In the genomic region with DNA sequence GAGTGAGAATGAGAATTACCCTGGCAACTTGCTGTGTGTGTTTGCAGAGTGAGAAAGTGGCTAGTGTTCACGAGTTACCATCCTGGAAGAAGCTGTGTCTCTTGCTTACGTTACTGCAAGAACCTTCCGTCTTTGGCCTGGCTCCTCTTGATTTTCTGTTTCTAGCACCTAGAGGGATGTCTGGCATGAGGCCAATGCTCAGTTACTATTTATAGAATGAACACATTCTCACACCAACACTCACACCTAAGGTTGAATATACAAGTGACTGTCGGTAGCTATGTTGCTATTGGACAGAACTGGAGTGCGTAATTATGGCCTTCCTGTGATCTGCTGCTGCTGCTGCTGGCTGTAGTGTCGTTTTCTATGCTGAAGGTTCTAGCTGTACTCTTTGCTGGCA, we compare ENCODE assay signal across 10 mouse cellular contexts. TPM values are rescaled to one million over a fixed set of nuclear protein-coding genes. Genes with fewer than 3 reads are reported as not detected.
DNase-seq lines count a peak whose midpoint lies in the region; ATAC-seq lines count a peak whose summit lies in the region.
"Had no signal": no experiment of that assay in that cellular context is flagged by ENCODE, and none has a peak within 500 bp of the region (broad histone marks: within the 10 kb centered on the region; RNA-seq: fewer than 3 reads in every experiment).

No protein-coding gene starts in this region.

- no peak overlapping the region for H3K4me3 ChIP-seq in embryonic facial prominence, embryonic 14.5 days (ENCODE audit: low read depth, low read length)
- H3K4me3 ChIP-seq in embryonic facial prominence, embryonic 10.5 days, result no peak overlapping the region
- H3K4me3 ChIP-seq in heart, embryonic 15.5 days, result no peak overlapping the region

- H3K4me1 ChIP-seq in embryonic facial prominence, embryonic 14.5 days (ENCODE audit: control insufficient read depth, insufficient read depth, low read length), result 0 out of 2 replicates have a peak, but pooled peaks cover 6% of the 10 kb centered on the region
- H3K4me1 ChIP-seq in embryonic facial prominence, embryonic 10.5 days, result peaks cover 16% of the 10 kb centered on the region
- peaks cover 28% of the 10 kb centered on the region for H3K4me1 ChIP-seq in heart, embryonic 15.5 days (replicated peaks)

- no peak overlapping the region for H3K9ac ChIP-seq in embryonic facial prominence, embryonic 14.5 days (ENCODE audit: low read depth, low read length)
- no peak overlapping the region for H3K9ac ChIP-seq in heart, embryonic 15.5 days

- no peaks in the 10 kb centered on the region for H3K27me3 ChIP-seq in embryonic facial prominence, embryonic 14.5 days (replicated peaks; ENCODE audit: control insufficient read depth, insufficient read depth, low read length)
- no peaks in the 10 kb centered on the region for H3K27me3 ChIP-seq in embryonic facial prominence, embryonic 10.5 days (replicated peaks; ENCODE audit: low read depth, poor library complexity, severe bottlenecking)
- H3K27me3 ChIP-seq in heart, embryonic 15.5 days, result no peaks in the 10 kb centered on the region

- no peaks in the 10 kb centered on the region for H3K36me3 ChIP-seq in embryonic facial prominence, embryonic 14.5 days (ENCODE audit: control insufficient read depth, insufficient read depth, low read length)
- no peaks in the 10 kb centered on the region for H3K36me3 ChIP-seq in embryonic facial prominence, embryonic 10.5 days (replicated peaks)
- no peaks in the 10 kb centered on the region for H3K36me3 ChIP-seq in heart, embryonic 15.5 days

- intact Hi-C loops in left cerebral cortex, postnatal 14 days (cut with DNase I), result no loop called here

- H3K9me3 ChIP-seq in embryonic facial prominence, embryonic 14.5 days (ENCODE audit: control insufficient read depth, low read length), result no peaks in the 10 kb centered on the region
- no peaks in the 10 kb centered on the region for H3K9me3 ChIP-seq in embryonic facial prominence, embryonic 10.5 days
- no peaks in the 10 kb centered on the region for H3K9me3 ChIP-seq in heart, embryonic 15.5 days (replicated peaks)

- H3K4me2 ChIP-seq in embryonic facial prominence, embryonic 14.5 days (ENCODE audit: low read depth, low read length), result no peak overlapping the region
- peak overlapping the region; percentile 25; the same call in 1 of the 2 replicates for H3K4me2 ChIP-seq in heart, embryonic 15.5 days

- H3K27ac ChIP-seq in embryonic facial prominence, embryonic 14.5 days (replicated peaks; ENCODE audit: low read depth, low read length), result no peak overlapping the region
- H3K27ac ChIP-seq in embryonic facial prominence, embryonic 10.5 days (replicated peaks), result no peak overlapping the region
- peak overlapping the region; percentile 83 for H3K27ac ChIP-seq in heart, embryonic 15.5 days

- ATAC-seq in embryonic facial prominence, embryonic 14.5 days (ENCODE audit: low read depth), result peak; percentile 76
- ATAC-seq in heart, embryonic 15.5 days (replicated peaks; ENCODE audit: insufficient number of reproducible peaks, insufficient read depth, low FRiP score, low read depth), result peak; percentile 78; the same call in 1 of the 2 replicates

- 31% methylated on average over 6 of the region's 6 CpGs for whole genome bisulfite sequencing in embryonic facial prominence, embryonic 14.5 days
- WGBS in embryonic facial prominence, embryonic 10.5 days, result 65% methylated on average over 6 of the region's 6 CpGs
- WGBS in heart, embryonic 15.5 days, result 16% methylated on average over 6 of the region's 6 CpGs

- peak; percentile 64 for DNase-seq in embryonic facial prominence, embryonic 14.5 days (ENCODE audit: low spot score)
- no peak for DNase-seq in embryonic facial prominence, embryonic 10.5 days (ENCODE audit: low spot score)
- DNase-seq in left cerebral cortex, postnatal 14 days (ENCODE audit: low spot score in 2 of 2), result peak; percentile 40 to 92
- no peak for DNase-seq in left cerebral cortex, adult 18-20 months (ENCODE audit: low spot score in 2 of 2)
- DNase-seq in lung, postnatal 36 days, result peak; percentile 70
- no peak for DNase-seq in spleen, adult 12 weeks (ENCODE audit: low spot score)
- DNase-seq in adrenal gland, postnatal 36 days, result no peak

RNA-seq across cellular contexts. Expression of gene Rd3l, which starts 4.0 kb away (rescaled TPM):
- polyA plus RNA-seq in embryonic facial prominence, embryonic 14.5 days (2014; fragmentation: Nextera tagmentation; extraction: Ambion mirVana), result not detected in 2 replicates
- not detected in 2 replicates for polyA plus RNA-seq in embryonic facial prominence, embryonic 10.5 days (2016; fragmentation: Nextera tagmentation; extraction: Ambion mirVana)
- not detected for total RNA-seq in left cerebral cortex, postnatal 14 days (2021)
- total RNA-seq in left cerebral cortex, adult 18-20 months (2021), result under 1 TPM in 1 of 2 experiments, not detected in 1; 0.37 TPM
- polyA plus RNA-seq in heart, embryonic 15.5 days (2015; fragmentation: Nextera tagmentation; extraction: Ambion mirVana), result 0.43 and 0.48 TPM in 2 replicates
- total RNA-seq in adrenal gland, postnatal 36 days (2021), result not detected
- polyA plus RNA-seq: limb, embryonic 11.5 days; testis, adult 2 months had no signal

RNA-seq across cellular contexts. Expression of gene Tdrd9, which starts 5.8 kb away (rescaled TPM):
- polyA plus RNA-seq in embryonic facial prominence, embryonic 14.5 days (2014; fragmentation: Nextera tagmentation; extraction: Ambion mirVana), result 0.21 and 0.34 TPM in 2 replicates
- 1.0 and 1.1 TPM in 2 replicates for polyA plus RNA-seq in embryonic facial prominence, embryonic 10.5 days (2016; fragmentation: Nextera tagmentation; extraction: Ambion mirVana)
- under 1 TPM; 0.13 to 0.55 TPM for total RNA-seq in left cerebral cortex, postnatal 14 days (2021)
- total RNA-seq in left cerebral cortex, adult 18-20 months (2021), result under 1 TPM; 0.26 to 0.33 TPM
- polyA plus RNA-seq in heart, embryonic 15.5 days (2015; fragmentation: Nextera tagmentation; extraction: Ambion mirVana), result 0.10 and 0.36 TPM in 2 replicates
- under 1 TPM in 1 of 2 experiments, not detected in 1; 0.23 TPM for total RNA-seq in adrenal gland, postnatal 36 days (2021)

RNA-seq across cellular contexts. Expression of gene Atp5mpl, which starts 10.4 kb away (rescaled TPM):
- polyA plus RNA-seq in embryonic facial prominence, embryonic 14.5 days (2014; fragmentation: Nextera tagmentation; extraction: Ambion mirVana), result 670 and 799 TPM in 2 replicates
- polyA plus RNA-seq in embryonic facial prominence, embryonic 10.5 days (2016; fragmentation: Nextera tagmentation; extraction: Ambion mirVana), result 580 and 594 TPM in 2 replicates
- total RNA-seq in left cerebral cortex, postnatal 14 days (2021), result 100 to 1,000 TPM; 411 to 446 TPM
- 100 to 1,000 TPM; 353 to 384 TPM for total RNA-seq in left cerebral cortex, adult 18-20 months (2021)
- 1,223 and 1,834 TPM in 2 replicates for polyA plus RNA-seq in heart, embryonic 15.5 days (2015; fragmentation: Nextera tagmentation; extraction: Ambion mirVana)
- total RNA-seq in adrenal gland, postnatal 36 days (2021), result 100 to 1,000 TPM; 362 to 417 TPM

Comparison
In these comparisons a context has a peak if more than half of its experiments do, and no peak if none do; other contexts are left out.
1. DNase-seq: peak in embryonic facial prominence, embryonic 14.5 days (single experiment), left cerebral cortex, postnatal 14 days (2 of 2) and lung, postnatal 36 days (single experiment); none in embryonic facial prominence, embryonic 10.5 days (single experiment), left cerebral cortex, adult 18-20 months (0 of 2), spleen, adult 12 weeks (single experiment) and adrenal gland, postnatal 36 days (0 of 2).